Mouse (Mus musculus) hindbrain, embryonic 14.5 days (tissue): ENCODE data around the gene Shpk. TPM values are rescaled to one million over a fixed set of nuclear protein-coding genes. Genes with fewer than 3 reads are reported as not detected.

Source experiments
- ATAC-seq: fragments of 200-750 bp; cut with Nextera tagmentation; 2 replicates; pipeline ENCODE4 v1.8.0; 2017; ENCODE audit warnings: moderate number of reproducible peaks, mild to moderate bottlenecking, moderate TSS enrichment, moderate library complexity; ENCODE audit not compliant: low FRiP score
- DNase-seq: peaks from one replicate; pipeline ENCODE4 v3.0.0-alpha.2; 2015; ENCODE audit warnings: low spot score
- H3K27ac ChIP-seq: fragments of 300-500 bp; sonication (generic); 2 replicates; pipeline ENCODE4 v1.5.1; 2014; ENCODE audit warnings: mild to moderate bottlenecking, moderate library complexity
- H3K27me3 ChIP-seq: fragments of 300-500 bp; sonication (generic); 2 replicates; pipeline ENCODE4 v1.6.1; 2014; ENCODE audit warnings: mild to moderate bottlenecking, low read length, mixed read lengths; ENCODE audit not compliant: control insufficient read depth, insufficient read depth
- H3K36me3 ChIP-seq: fragments of 300-500 bp; sonication (generic); replicated peaks from 2 replicates; pipeline ENCODE4 v1.6.1; 2014; ENCODE audit not compliant: control insufficient read depth, insufficient read depth
- H3K4me1 ChIP-seq: fragments of 300-500 bp; sonication (generic); replicated peaks from 2 replicates; pipeline ENCODE4 v1.6.1; 2014; ENCODE audit warnings: antibody characterized with exemption, low read length, mixed read lengths; ENCODE audit not compliant: control insufficient read depth, insufficient read depth
- H3K4me2 ChIP-seq: fragments of 300-500 bp; sonication (generic); replicated peaks from 2 replicates; pipeline ENCODE4 v1.6.1; 2014; ENCODE audit warnings: mild to moderate bottlenecking, moderate library complexity
- H3K4me3 ChIP-seq: fragments of 300-500 bp; sonication (generic); replicated peaks from 2 replicates; pipeline ENCODE4 v1.5.1; 2014; ENCODE audit warnings: mild to moderate bottlenecking, low read length
- H3K9ac ChIP-seq: fragments of 300-500 bp; sonication (generic); 2 replicates; pipeline ENCODE4 v1.6.1; 2014
- H3K9me3 ChIP-seq: fragments of 300-500 bp; sonication (generic); 2 replicates; pipeline ENCODE4 v1.6.1; 2016; ENCODE audit warnings: low read length; ENCODE audit not compliant: control insufficient read depth
- WGBS: fragments of 180-500 bp; shearing (Covaris S2); extraction: QIAGEN DNeasy Blood & Tissue Kit; methylation state at CpG from one replicate; pipeline ENCODE4 v1.1.7; 2014; 5-methylcytosine and 5-hydroxymethylcytosine counted together
- polyA plus RNA-seq: library from polyadenylated mRNA; unstranded; fragments of >200 nt; fragmentation: Nextera tagmentation; extraction: Ambion mirVana; gene quantifications from 2 replicates; pipeline ENCODE4 v1.2.1, GENCODE M21; 2014

Gene Shpk
- polyA plus RNA-seq: 1.6 and 2.5 TPM in 2 replicates

DNA sequence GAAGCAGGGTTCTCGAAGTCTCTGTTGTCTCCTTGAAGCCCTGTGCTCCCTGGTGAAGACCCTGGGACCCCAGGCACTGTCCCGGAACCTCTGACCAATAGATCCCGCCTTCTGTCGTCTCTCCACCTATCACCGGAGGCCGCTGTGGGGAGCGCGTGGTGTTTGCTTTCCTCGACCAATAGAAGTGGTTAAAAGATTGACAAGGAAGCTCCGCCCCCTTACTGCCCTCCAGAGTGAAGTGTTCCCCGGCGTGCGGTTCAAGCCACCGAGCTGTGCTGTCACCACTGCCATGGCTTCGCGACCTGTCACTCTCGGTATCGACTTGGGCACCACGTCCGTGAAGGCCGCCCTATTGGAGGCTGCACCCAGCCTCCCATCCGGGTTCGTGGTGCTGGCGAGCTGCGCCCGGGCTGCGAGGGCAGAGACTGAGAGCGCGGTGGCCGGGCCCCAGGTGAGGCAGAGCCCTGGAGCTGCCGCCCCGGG, at the start of gene Shpk:
Gene Shpk, plus strand, starts transcription at position 231 of the 483 bp plus-strand sequence.
- H3K27ac ChIP-seq: peak within 1 kb of the TSS; percentile 56; the same call in 1 of the 2 replicates
- no peaks in the 10 kb centered on the region for H3K9me3 ChIP-seq
- H3K4me1 ChIP-seq: peaks cover 20% of the 10 kb centered on the region
- DNase-seq (peak; percentile 89), ATAC-seq (peak; percentile 98)
- H3K9ac ChIP-seq: peak within 1 kb of the TSS; percentile 82
- peaks cover 17% of the 10 kb centered on the region for H3K36me3 ChIP-seq
- peak within 1 kb of the TSS; percentile 79 for H3K4me3 ChIP-seq
- peak within 1 kb of the TSS; percentile 88 for H3K4me2 ChIP-seq
- H3K27me3 ChIP-seq: no peaks in the 10 kb centered on the region
- under 1% methylated on average over 32 of the region's 32 CpGs for WGBS

DNA sequence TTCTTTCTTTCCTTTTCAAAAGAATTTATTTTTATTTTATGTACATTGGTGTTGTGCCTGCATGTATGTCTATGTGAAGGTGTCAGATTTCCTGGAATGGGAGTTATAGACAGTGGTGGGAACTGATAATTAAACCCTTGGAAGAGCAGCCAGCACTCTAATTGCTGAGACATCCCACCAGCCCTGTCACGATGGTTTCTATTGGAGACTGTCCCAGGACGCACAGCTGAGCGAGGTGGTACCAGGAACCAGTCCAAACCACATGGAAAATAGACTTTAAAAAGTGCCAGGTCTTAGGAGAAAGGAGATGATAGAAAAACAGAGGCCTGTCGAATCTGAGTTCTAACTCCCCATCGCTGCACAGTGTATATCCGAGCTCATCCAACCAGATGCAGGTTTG, 44.2 kb upstream of the Shpk start:
- no peak overlapping the region for H3K9ac ChIP-seq
- H3K4me1 ChIP-seq: peaks cover 2% of the 10 kb centered on the region; the same call in 1 of the 2 replicates
- H3K27me3 ChIP-seq: peaks cover 8% of the 10 kb centered on the region; the same call in 1 of the 2 replicates
- WGBS: 79% methylated on average over 6 of the region's 6 CpGs
- DNase-seq (no peak), ATAC-seq (no peak)
- H3K4me3 ChIP-seq: no peak overlapping the region
- H3K27ac ChIP-seq: no peak overlapping the region
- no peaks in the 10 kb centered on the region for H3K36me3 ChIP-seq
- no peak overlapping the region for H3K4me2 ChIP-seq
- no peaks in the 10 kb centered on the region for H3K9me3 ChIP-seq

DNA sequence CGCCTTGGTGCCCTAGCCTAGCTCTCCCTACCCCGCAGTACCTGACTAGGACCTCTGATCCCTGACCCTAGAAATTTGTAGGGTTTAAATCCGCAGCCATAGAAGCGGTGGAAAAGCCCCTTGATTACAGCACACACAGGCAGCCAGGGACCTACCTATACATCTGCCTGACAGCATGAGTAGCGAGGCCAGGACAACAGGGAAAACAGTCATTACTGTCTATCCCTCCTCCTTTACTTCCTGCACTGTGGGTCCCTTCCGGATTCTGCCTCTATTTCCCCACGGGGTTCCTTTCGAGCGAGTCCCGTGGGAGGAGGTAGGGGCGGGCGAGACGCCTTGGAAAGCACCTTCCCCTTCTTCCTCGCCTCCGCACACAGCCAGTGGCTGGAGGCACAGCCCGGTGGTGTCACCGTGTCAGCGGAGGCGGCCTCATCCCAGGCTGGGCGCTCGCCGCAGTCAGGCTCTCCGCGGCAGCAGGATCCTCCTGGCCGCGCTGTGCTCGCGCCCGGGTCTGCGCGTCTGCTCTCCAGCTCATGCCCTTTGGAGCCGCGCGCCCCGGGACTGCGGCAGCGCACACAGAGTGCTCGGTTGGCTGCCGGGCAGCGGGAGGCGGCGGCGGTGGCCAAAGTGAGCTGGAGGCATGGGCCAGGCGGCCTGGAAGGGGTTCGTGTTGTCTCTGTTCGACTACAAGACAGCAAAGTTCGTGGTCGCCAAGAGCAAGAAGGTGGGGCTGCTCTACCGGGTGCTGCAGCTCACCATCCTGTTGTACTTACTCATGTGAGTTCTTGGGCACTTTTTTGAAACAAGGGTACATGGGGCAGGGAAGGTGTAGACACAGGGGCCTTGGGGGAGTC, 39.1 kb upstream of the Shpk start, which contains the start of gene P2rx5:
Gene P2rx5, plus strand, starts transcription at position 465 of the 854 bp plus-strand sequence.
- ATAC-seq (peak; percentile 62; the same call in 1 of the 2 replicates), DNase-seq (peak; percentile 48)
- Histone ChIP-seq H3K9me3 (no peaks in the 10 kb centered on the region), H3K27me3 (peaks cover 23% of the 10 kb centered on the region), H3K36me3 (no peaks in the 10 kb centered on the region), H3K4me3 (peak within 1 kb of the TSS; percentile 40), H3K4me1 (peaks cover 12% of the 10 kb centered on the region; the same call in 1 of the 2 replicates), H3K9ac (peak within 1 kb of the TSS; percentile 55), H3K27ac (no peak within 1 kb of the TSS), H3K4me2 (peak within 1 kb of the TSS; percentile 84)
- 2% methylated on average over 49 of the region's 49 CpGs for WGBS

DNA sequence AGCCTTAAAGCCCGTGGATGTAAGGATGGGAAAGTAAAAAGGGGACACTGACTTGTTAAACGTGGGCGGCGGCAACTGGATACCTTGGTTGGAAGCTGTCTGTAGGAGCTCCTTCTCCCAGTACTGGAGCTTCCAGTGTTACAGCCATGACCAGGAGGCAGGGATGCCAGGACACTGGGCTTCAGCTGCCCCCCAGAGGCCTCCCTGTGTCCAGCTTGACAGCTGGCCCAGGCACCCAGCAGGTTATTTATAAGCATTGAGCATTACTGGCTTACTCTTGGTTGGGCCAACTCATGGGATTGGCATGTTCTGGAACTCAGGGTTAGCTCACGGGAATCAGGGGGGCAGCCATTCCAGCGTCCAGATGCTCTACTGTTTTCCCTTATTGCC, 38.5 kb upstream of the Shpk start:
- WGBS: 31% methylated on average over 6 of the region's 6 CpGs
- H3K4me1 ChIP-seq: peaks cover 12% of the 10 kb centered on the region; the same call in 1 of the 2 replicates
- no peak for DNase-seq
- H3K4me2 ChIP-seq: peak overlapping the region; percentile 84
- H3K36me3 ChIP-seq: no peaks in the 10 kb centered on the region
- H3K27me3 ChIP-seq: peaks cover 23% of the 10 kb centered on the region
- no peak for ATAC-seq
- H3K9me3 ChIP-seq: no peaks in the 10 kb centered on the region
- peak overlapping the region; percentile 55 for H3K9ac ChIP-seq
- H3K27ac ChIP-seq: no peak overlapping the region
- peak overlapping the region; percentile 40 for H3K4me3 ChIP-seq

DNA sequence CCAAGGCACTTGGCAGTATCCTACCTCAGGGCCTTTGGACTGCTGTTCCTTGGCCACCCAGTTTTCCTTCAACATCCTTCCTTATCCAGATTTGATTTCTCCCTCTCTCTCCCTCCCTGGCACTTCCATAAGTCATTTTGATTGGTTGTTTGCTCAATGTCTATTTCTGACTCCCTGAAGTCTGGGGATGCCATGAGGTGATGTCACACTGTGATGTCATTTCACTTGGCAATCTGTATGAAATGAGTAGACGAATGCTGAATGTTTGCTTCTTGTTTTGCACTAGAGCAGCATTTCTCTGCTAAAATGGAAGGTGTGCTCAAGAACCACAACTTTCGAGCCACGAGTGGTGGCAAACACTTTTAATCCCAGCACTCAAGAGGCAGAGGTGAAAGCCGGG, 37.6 kb upstream of the Shpk start:
- 92% methylated on average over 4 of the region's 4 CpGs for WGBS
- Histone ChIP-seq H3K36me3 (no peaks in the 10 kb centered on the region), H3K9me3 (no peaks in the 10 kb centered on the region), H3K9ac (no peak overlapping the region), H3K4me3 (no peak overlapping the region), H3K4me2 (no peak overlapping the region), H3K4me1 (peaks cover 12% of the 10 kb centered on the region; the same call in 1 of the 2 replicates), H3K27ac (no peak overlapping the region), H3K27me3 (peaks cover 23% of the 10 kb centered on the region)
- no peak for ATAC-seq
- DNase-seq: no peak

DNA sequence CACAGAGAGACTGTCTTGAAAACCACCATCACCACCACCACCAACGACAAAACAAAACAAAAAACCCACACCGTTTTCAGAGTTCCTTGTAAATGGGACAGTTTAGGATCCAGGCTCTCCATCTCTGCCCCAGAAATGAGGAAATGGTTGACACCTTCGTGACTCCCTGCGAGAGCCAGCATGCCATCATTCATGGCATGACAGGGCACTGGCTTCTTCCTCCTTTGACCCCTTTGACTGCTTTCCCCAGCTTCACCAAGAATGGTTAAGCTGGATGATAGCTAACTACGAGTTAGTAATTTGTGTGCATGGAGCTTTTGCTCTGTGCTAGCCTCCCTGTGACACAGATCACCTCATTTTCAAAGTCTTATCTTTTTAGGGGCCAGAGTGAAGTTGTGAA, 37.0 kb upstream of the Shpk start:
- WGBS: 75% methylated on average over 5 of the region's 5 CpGs
- ATAC-seq: no peak

DNA sequence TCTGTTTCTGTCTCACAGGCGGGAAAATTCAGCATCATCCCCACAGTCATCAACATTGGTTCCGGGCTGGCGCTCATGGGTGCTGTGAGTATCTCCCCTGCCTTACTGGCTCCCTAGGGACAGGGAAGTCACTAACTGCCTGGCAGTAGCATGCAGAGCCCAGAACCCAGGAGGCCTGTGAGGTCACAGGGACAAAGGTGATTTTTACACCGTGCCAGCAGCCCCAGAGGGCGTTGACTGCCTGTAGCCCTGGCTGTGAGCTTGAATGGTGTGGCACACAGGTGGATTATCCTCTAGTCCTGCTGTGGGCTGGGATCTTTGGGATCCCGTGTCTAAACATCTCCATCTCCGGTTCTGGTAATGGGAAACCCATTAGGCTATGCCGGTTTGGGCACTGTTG, 31.2 kb upstream of the Shpk start:
- ATAC-seq (no peak), DNase-seq (no peak)
- Histone ChIP-seq H3K9me3 (no peaks in the 10 kb centered on the region), H3K27me3 (no peaks in the 10 kb centered on the region), H3K4me1 (no peaks in the 10 kb centered on the region), H3K4me2 (no peak overlapping the region), H3K4me3 (no peak overlapping the region), H3K9ac (no peak overlapping the region), H3K27ac (no peak overlapping the region), H3K36me3 (peaks cover 14% of the 10 kb centered on the region; the same call in 1 of the 2 replicates)
- WGBS: 87% methylated on average over 8 of the region's 8 CpGs

More for the DNA sequence above, 37.0 kb upstream of the Shpk start:
- Histone ChIP-seq H3K4me3 (no peak overlapping the region), H3K27ac (no peak overlapping the region), H3K4me2 (no peak overlapping the region), H3K27me3 (peaks cover 23% of the 10 kb centered on the region), H3K4me1 (peaks cover 12% of the 10 kb centered on the region; the same call in 1 of the 2 replicates), H3K36me3 (no peaks in the 10 kb centered on the region), H3K9me3 (no peaks in the 10 kb centered on the region), H3K9ac (no peak overlapping the region)
- DNase-seq: no peak

DNA sequence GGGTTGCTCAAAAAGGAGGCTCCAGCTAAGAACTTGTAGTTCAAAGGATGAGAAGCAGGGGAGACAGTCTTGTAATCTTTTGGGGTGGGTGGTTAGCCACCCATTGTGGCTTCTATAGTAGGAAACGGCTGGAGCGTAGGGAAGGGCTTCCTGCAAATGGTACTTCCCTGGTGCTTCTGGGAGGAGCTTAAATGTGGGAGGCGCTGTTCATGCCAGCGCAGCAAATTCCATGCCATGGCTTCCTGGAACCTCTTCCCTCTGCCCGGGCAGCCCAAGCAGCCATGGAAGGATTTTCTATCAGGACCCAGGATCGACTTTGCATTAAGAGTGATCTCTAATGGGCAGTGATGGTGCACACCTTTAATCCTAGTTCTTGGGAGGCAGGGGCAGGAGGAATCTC, 30.7 kb upstream of the Shpk start:
- WGBS: 79% methylated on average over 6 of the region's 6 CpGs
- no peak overlapping the region for H3K4me2 ChIP-seq
- no peaks in the 10 kb centered on the region for H3K9me3 ChIP-seq
- H3K9ac ChIP-seq: no peak overlapping the region
- no peaks in the 10 kb centered on the region for H3K4me1 ChIP-seq
- DNase-seq (no peak), ATAC-seq (no peak)
- no peak overlapping the region for H3K27ac ChIP-seq
- no peaks in the 10 kb centered on the region for H3K27me3 ChIP-seq
- H3K4me3 ChIP-seq: no peak overlapping the region
- peaks cover 14% of the 10 kb centered on the region; the same call in 1 of the 2 replicates for H3K36me3 ChIP-seq

DNA sequence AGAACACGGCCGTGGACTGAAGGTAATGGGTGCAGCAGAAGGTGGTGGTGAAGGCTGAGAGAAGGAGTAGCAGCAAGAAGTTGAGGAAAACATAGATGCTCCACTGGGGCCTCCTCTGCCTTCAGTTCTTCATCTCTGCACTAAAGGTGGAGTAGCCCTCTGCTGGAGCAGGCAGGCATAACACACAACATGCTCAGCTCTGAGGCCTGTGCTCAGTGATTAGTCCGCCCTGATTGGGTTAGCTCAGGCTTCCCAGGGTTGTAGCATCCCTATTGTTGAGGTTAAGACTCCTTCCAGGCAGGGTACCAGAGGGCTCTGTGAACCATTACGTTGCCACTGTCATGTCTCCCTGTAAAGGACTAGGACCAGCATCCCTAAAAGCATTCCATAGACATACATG, 30.0 kb upstream of the Shpk start:
- Histone ChIP-seq H3K9me3 (no peaks in the 10 kb centered on the region), H3K4me2 (no peak overlapping the region), H3K9ac (no peak overlapping the region), H3K4me1 (no peaks in the 10 kb centered on the region), H3K27ac (no peak overlapping the region), H3K36me3 (peaks cover 14% of the 10 kb centered on the region; the same call in 1 of the 2 replicates), H3K27me3 (no peaks in the 10 kb centered on the region), H3K4me3 (no peak overlapping the region)
- DNase-seq: peak; percentile 61
- WGBS: 41% methylated on average over 4 of the region's 4 CpGs
- 0 out of 2 replicates have a peak, but pooled peaks have one; percentile 29 for ATAC-seq
